Mouse (Mus musculus): ENCODE results near the gene Tmem232. TPM values are rescaled to one million over a fixed set of nuclear protein-coding genes. Genes with fewer than 3 reads are reported as not detected.
"Not testable (repeated sequence)": the region's sequence is repeated elsewhere in the genome, so short reads cannot be mapped to it uniquely, and the experiment has no call there.

Gene Tmem232
- total and polyA plus RNA-seq, 2 experiments from 2014 or later = 1.3 to 1.8 TPM

GRCm38 (mm10) chr17:65550357-65550756 is 9.8 kb upstream of the Tmem232 start:
- WGBS = 84% methylated on average over 4 of the region's 4 CpGs
- Histone ChIP-seq H3K4me3 (ENCODE audit: low read depth, low read length) (no peak overlapping the region), H3K36me3 (ENCODE audit: insufficient read depth, low read length) (no peaks in the 10 kb centered on the region), H3K9me3 (ENCODE audit: low read length) (no peaks in the 10 kb centered on the region), H3K27me3 (ENCODE audit: insufficient read depth, low read length) (no peaks in the 10 kb centered on the region), H3K4me2 (ENCODE audit: low read depth, low read length, poor library complexity, severe bottlenecking) (no peak overlapping the region), H3K4me1 (ENCODE audit: insufficient read depth, low read length) (no peaks in the 10 kb centered on the region), H3K27ac (ENCODE audit: low read depth, low read length) (no peak overlapping the region), H3K9ac (replicated peaks; ENCODE audit: low read length, poor library complexity, severe bottlenecking) (no peak overlapping the region)
- ATAC-seq (ENCODE audit: low FRiP score) = no peak
- TF ChIP-seq CTCF (IDR thresholded peaks at IDR 0.05) = no peak
- no peak for DNase-seq (ENCODE audit: low spot score)

GRCm38 (mm10) chr17:65548698-65549365 is 8.2 kb upstream of the Tmem232 start:
- H3K27me3 ChIP-seq (ENCODE audit: insufficient read depth, low read length) = no peaks in the 10 kb centered on the region
- TF ChIP-seq CTCF (IDR thresholded peaks at IDR 0.05) = no peak
- no peak for ATAC-seq (ENCODE audit: low FRiP score)
- no peaks in the 10 kb centered on the region for H3K9me3 ChIP-seq (ENCODE audit: low read length)
- no peak overlapping the region for H3K4me2 ChIP-seq (ENCODE audit: low read depth, low read length, poor library complexity, severe bottlenecking)
- H3K27ac ChIP-seq (ENCODE audit: low read depth, low read length) = no peak overlapping the region
- DNase-seq (ENCODE audit: low spot score) = peak; percentile 57
- WGBS = 70% methylated on average over 18 of the region's 18 CpGs
- H3K4me1 ChIP-seq (ENCODE audit: insufficient read depth, low read length) = no peaks in the 10 kb centered on the region
- no peaks in the 10 kb centered on the region for H3K36me3 ChIP-seq (ENCODE audit: insufficient read depth, low read length)
- H3K4me3 ChIP-seq (ENCODE audit: low read depth, low read length) = no peak overlapping the region
- H3K9ac ChIP-seq (replicated peaks; ENCODE audit: low read length, poor library complexity, severe bottlenecking) = no peak overlapping the region

GRCm38 (mm10) chr17:65546221-65546620 is 5.6 kb upstream of the Tmem232 start:
- H3K4me3 ChIP-seq (ENCODE audit: low read depth, low read length); H3K36me3 ChIP-seq (ENCODE audit: insufficient read depth, low read length); H3K27me3 ChIP-seq (ENCODE audit: insufficient read depth, low read length); H3K4me2 ChIP-seq (ENCODE audit: low read depth, low read length, poor library complexity, severe bottlenecking); DNase-seq (ENCODE audit: low spot score); H3K27ac ChIP-seq (ENCODE audit: low read depth, low read length); H3K4me1 ChIP-seq (ENCODE audit: insufficient read depth, low read length); H3K9me3 ChIP-seq (ENCODE audit: low read length); ATAC-seq (ENCODE audit: low FRiP score); H3K9ac ChIP-seq (replicated peaks; ENCODE audit: low read length, poor library complexity, severe bottlenecking): not testable (repeated sequence)
- 95% methylated on average over 4 of the region's 4 CpGs for WGBS

- H3K4me1 ChIP-seq (ENCODE audit: insufficient read depth, low read length) = no peaks in the 10 kb centered on the region
- no peak overlapping the region for H3K27ac ChIP-seq (ENCODE audit: low read depth, low read length)
- no peaks in the 10 kb centered on the region for H3K27me3 ChIP-seq (ENCODE audit: insufficient read depth, low read length)
- ATAC-seq (ENCODE audit: low FRiP score) (no peak), DNase-seq (ENCODE audit: low spot score) (peak; percentile 52)
- WGBS = 20% methylated on average over 3 of the region's 3 CpGs
- H3K9me3 ChIP-seq (ENCODE audit: low read length) = no peaks in the 10 kb centered on the region
- no peak overlapping the region for H3K4me3 ChIP-seq (ENCODE audit: low read depth, low read length)
- H3K9ac ChIP-seq (replicated peaks; ENCODE audit: low read length, poor library complexity, severe bottlenecking) = no peak overlapping the region
- no peaks in the 10 kb centered on the region for H3K36me3 ChIP-seq (ENCODE audit: insufficient read depth, low read length)
- peak; percentile 77 for TF ChIP-seq CTCF (IDR thresholded peaks at IDR 0.05)
- no peak overlapping the region for H3K4me2 ChIP-seq (ENCODE audit: low read depth, low read length, poor library complexity, severe bottlenecking)
These were observed 4.4 kb downstream of the Tmem232 start for GRCm38 (mm10) chr17:65536156-65536555.

DNA sequence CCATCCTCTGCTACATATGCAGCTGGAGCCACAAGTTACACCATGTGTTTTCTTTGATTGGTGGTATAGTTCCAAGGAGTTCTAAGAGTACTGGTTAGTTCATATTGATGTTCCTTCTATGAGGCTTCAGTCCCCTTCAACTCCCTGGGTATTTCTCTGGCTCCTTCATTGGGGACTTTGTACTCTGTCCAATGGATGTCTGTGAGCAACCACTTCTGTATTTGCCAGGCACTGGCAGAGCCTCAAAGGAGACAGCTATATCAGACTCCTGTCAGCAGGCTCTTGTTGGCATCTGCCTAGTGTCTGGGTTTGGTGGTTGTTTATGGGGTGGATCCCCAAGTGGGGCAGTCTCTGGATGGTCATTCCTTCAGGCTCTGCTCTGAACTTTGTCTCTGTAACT is 8.2 kb downstream of the Tmem232 start:
- H3K36me3 ChIP-seq (ENCODE audit: insufficient read depth, low read length); H3K4me1 ChIP-seq (ENCODE audit: insufficient read depth, low read length); H3K9me3 ChIP-seq (ENCODE audit: low read length); H3K4me2 ChIP-seq (ENCODE audit: low read depth, low read length, poor library complexity, severe bottlenecking); DNase-seq (ENCODE audit: low spot score); H3K9ac ChIP-seq (replicated peaks; ENCODE audit: low read length, poor library complexity, severe bottlenecking); H3K4me3 ChIP-seq (ENCODE audit: low read depth, low read length); H3K27ac ChIP-seq (ENCODE audit: low read depth, low read length); H3K27me3 ChIP-seq (ENCODE audit: insufficient read depth, low read length); ATAC-seq (ENCODE audit: low FRiP score): not testable (repeated sequence)

DNA sequence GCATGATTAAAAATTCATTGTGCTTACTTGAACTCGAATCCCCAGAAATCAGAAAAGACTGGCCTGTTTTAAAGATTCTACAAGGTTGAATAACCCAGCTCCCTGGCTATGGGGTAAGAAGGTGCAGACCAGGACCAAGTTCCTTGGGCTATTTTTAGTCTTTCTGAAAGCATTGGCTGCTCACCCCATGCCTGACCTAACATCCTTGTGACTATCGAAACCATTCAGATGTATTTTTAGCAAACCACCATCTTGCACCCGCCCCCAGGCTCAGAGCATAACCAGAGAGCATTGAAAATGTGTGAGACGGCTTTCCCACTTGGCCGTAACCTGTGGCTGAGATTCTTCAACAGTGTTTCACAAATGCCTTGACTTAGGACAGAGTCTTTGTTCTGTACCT is 13.1 kb downstream of the Tmem232 start:
- Histone ChIP-seq H3K36me3 (ENCODE audit: insufficient read depth, low read length) (no peaks in the 10 kb centered on the region), H3K9me3 (ENCODE audit: low read length) (no peaks in the 10 kb centered on the region), H3K9ac (replicated peaks; ENCODE audit: low read length, poor library complexity, severe bottlenecking) (no peak overlapping the region), H3K4me2 (ENCODE audit: low read depth, low read length, poor library complexity, severe bottlenecking) (no peak overlapping the region), H3K27ac (ENCODE audit: low read depth, low read length) (no peak overlapping the region), H3K4me3 (ENCODE audit: low read depth, low read length) (no peak overlapping the region), H3K4me1 (ENCODE audit: insufficient read depth, low read length) (no peaks in the 10 kb centered on the region), H3K27me3 (ENCODE audit: insufficient read depth, low read length) (no peaks in the 10 kb centered on the region)
- WGBS = 82% methylated on average over 5 of the region's 5 CpGs
- TF ChIP-seq CTCF (IDR thresholded peaks at IDR 0.05) = no peak
- ATAC-seq (ENCODE audit: low FRiP score) (no peak), DNase-seq (ENCODE audit: low spot score) (no peak)

Data from midbrain, postnatal 0 days (tissue).